In genomic region chr5:8996686-8997512, GRCm38 (mm10) we compare ENCODE assay signal across 8 mouse cellular contexts. TPM values are rescaled to one million over a fixed set of nuclear protein-coding genes. Genes with fewer than 3 reads are reported as not detected.
DNase-seq lines count a peak whose midpoint lies in the region; ATAC-seq lines count a peak whose summit lies in the region.

Crot (minus strand) TSS chr5:8997324.

- H3K4me1 ChIP-seq in hindbrain, embryonic 15.5 days (replicated peaks) = peaks cover 10% of the 10 kb centered on the region

- peak; percentile 100 for ATAC-seq in hindbrain, embryonic 15.5 days (ENCODE audit: low FRiP score, low read depth)

- DNase-seq in R1 (ENCODE audit: low read depth, low spot score) = peak; percentile 95
- DNase-seq in cerebellum, postnatal 25 days = peak; percentile 92 to 95
- peak; percentile 91 to 94 for DNase-seq in frontal cortex, postnatal 36 days (ENCODE audit: low spot score in 2 of 2)
- DNase-seq in left cerebral cortex, adult 11 months (ENCODE audit: low spot score) = peak; percentile 85
- DNase-seq in lung, postnatal 4 days = peak; percentile 95 to 96
- peak; percentile 74 for DNase-seq in retina, postnatal 7 days (ENCODE audit: low read depth, low spot score)
- DNase-seq in urinary bladder, adult 2 months (ENCODE audit: low spot score) = peak; percentile 92

- H3K4me2 ChIP-seq in hindbrain, embryonic 15.5 days = peak within 1 kb of the TSS; percentile 75

- H3K4me3 ChIP-seq in hindbrain, embryonic 15.5 days = peak within 1 kb of the TSS; percentile 71

- under 1% methylated on average over 56 of the region's 57 CpGs for WGBS in hindbrain, embryonic 15.5 days

- no peaks in the 10 kb centered on the region for H3K27me3 ChIP-seq in hindbrain, embryonic 15.5 days

- no peaks in the 10 kb centered on the region for H3K36me3 ChIP-seq in hindbrain, embryonic 15.5 days

- no peaks in the 10 kb centered on the region for H3K9me3 ChIP-seq in hindbrain, embryonic 15.5 days

- H3K9ac ChIP-seq in hindbrain, embryonic 15.5 days = peak within 1 kb of the TSS; percentile 74

- peak within 1 kb of the TSS; percentile 87 for H3K27ac ChIP-seq in hindbrain, embryonic 15.5 days (replicated peaks)

RNA-seq across cellular contexts. Expression of gene Crot, which starts in this region (rescaled TPM):
- 21.7 and 21.9 TPM in 2 replicates for polyA plus RNA-seq in hindbrain, embryonic 15.5 days (2015; fragmentation: Nextera tagmentation; extraction: Ambion mirVana)
- 39.8 and 44.8 TPM in 2 replicates for polyA plus RNA-seq in urinary bladder, adult 2 months (2012; rRNA removed)

Comparison
In these comparisons a context has a peak if more than half of its experiments do, and no peak if none do; other contexts are left out.
1. Peak in every context shown above with its lines: DNase-seq, ATAC-seq, H3K4me3 ChIP-seq and H3K27ac ChIP-seq.